Mouse (Mus musculus): Measurements from ENCODE around the gene Vmn1r177. TPM values are rescaled to one million over a fixed set of nuclear protein-coding genes. Genes with fewer than 3 reads are reported as not detected.
"Not testable (repeated sequence)": the region's sequence is repeated elsewhere in the genome, so short reads cannot be mapped to it uniquely, and the experiment has no call there.

Vmn1r177 gene
- total RNA-seq (2021) = not detected

- intact Hi-C loops (cut with DNase I); DNase-seq (ENCODE audit: low spot score in 2 of 2): not testable (repeated sequence)
These were observed at the start of gene Vmn1r177 for GRCm38 (mm10) chr7:23866349-23866748. Gene Vmn1r177, minus strand, starts transcription at chr7:23866449.

- no peak for DNase-seq (ENCODE audit: low spot score in 2 of 2)
- intact Hi-C loops (cut with DNase I) = no loop called here
These were observed 25.5 kb upstream of the Vmn1r177 start, which contains the start of gene Vmn1r178 for GRCm38 (mm10) chr7:23891709-23892108. Gene Vmn1r178, plus strand, starts transcription at chr7:23892009.

GRCm38 (mm10) chr7:23876918-23877317 is 10.7 kb upstream of the Vmn1r177 start:
- intact Hi-C loops (cut with DNase I); DNase-seq (ENCODE audit: low spot score in 2 of 2): not testable (repeated sequence)

- intact Hi-C loops (cut with DNase I); DNase-seq (ENCODE audit: low spot score in 2 of 2): not testable (repeated sequence)
These were observed 29.0 kb downstream of the Vmn1r177 start, which contains the start of gene Vmn1r176 for GRCm38 (mm10) chr7:23837272-23837671. Gene Vmn1r176, minus strand, starts transcription at chr7:23837372.

Other genes with a start within 250 kb of the Vmn1r177 start
- not detected for gene Vmn1r171, start 235.7 kb downstream of the Vmn1r177 start, total RNA-seq (2021)
- gene Vmn1r172, start 208.1 kb downstream of the Vmn1r177 start, total RNA-seq (2021) = not detected
- gene Vmn1r173, start 165.7 kb downstream of the Vmn1r177 start, total RNA-seq (2021) = not detected
- gene Vmn1r174, start 114.2 kb downstream of the Vmn1r177 start, total RNA-seq (2021) = not detected
- gene Vmn1r175, start 55.8 kb downstream of the Vmn1r177 start, total RNA-seq (2021) = not detected
- gene Vmn1r176, start 29.1 kb downstream of the Vmn1r177 start, total RNA-seq (2021) = not detected
- not detected for gene Vmn1r178, start 25.6 kb upstream of the Vmn1r177 start, total RNA-seq (2021)
- gene Vmn1r179, start 60.5 kb upstream of the Vmn1r177 start, total RNA-seq (2021) = not detected
- not detected for gene Vmn1r180, start 84.2 kb upstream of the Vmn1r177 start, total RNA-seq (2021)
- not detected for gene Vmn1r181, start 108.2 kb upstream of the Vmn1r177 start, total RNA-seq (2021)
- gene V1rd19, start 135.2 kb upstream of the Vmn1r177 start, total RNA-seq (2021) = not detected
- not detected for gene Vmn1r183, start 186.8 kb upstream of the Vmn1r177 start, total RNA-seq (2021)
- 10 to 100 TPM; 42.8 to 54.9 TPM for gene Zfp180, start 215.5 kb upstream of the Vmn1r177 start, total RNA-seq (2021)
- gene Zfp112, start 245.9 kb upstream of the Vmn1r177 start, total RNA-seq (2021) = 10 to 100 TPM in 1 of 2 experiments, 1 to 10 TPM in 1; 8.9 to 13.0 TPM

Measured in left cerebral cortex, postnatal 36 days (tissue).